Mouse (Mus musculus) CD8-positive naive resting alpha-beta T cell, adult 2 months (primary cell): ENCODE data around the gene Dst.

ENCODE experiments used
- DNase-seq, 2 experiments: peaks; one replicate each; pipeline ENCODE4 v3.0.0; 2022; ENCODE audit warnings: low read depth in 2 of 2, low spot score in 2 of 2

Dst gene

GRCm38 (mm10) chr1:34331767-34332166 lies 423.7 kb downstream of the Dst start:
- DNase-seq, result no peak
